Mouse (Mus musculus): ENCODE measurements around the gene Ano8. TPM values are rescaled to one million over a fixed set of nuclear protein-coding genes. Genes with fewer than 3 reads are reported as not detected.

The Ano8 gene
- polyA plus RNA-seq, 1 experiment from 2014 or later = 0.26 TPM

DNA sequence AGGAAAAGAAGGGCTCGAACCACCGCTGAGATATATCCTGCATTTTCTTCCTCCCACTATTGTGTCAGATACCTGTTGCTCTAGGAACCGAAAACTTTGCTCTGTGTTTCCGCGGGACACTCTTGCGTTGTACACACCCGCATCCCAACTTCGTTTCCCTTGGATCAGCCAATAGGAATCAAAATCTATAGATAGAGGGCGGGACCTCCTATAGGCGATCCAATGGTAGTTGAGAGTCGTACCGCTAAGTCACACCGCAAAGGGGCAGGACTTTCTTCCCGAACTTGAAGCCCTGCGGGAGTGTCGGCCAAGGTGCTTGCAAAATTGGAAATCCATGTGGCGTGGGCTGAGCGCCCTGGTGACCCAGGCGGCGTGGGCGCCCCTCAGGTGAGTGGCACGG, 2.7 kb upstream of the Ano8 start:
- H3K9me3 ChIP-seq (replicated peaks; ENCODE audit: control insufficient read depth, low read length) = no peaks in the 10 kb centered on the region
- under 1% methylated on average over 22 of the region's 22 CpGs for WGBS
- H3K27me3 ChIP-seq (ENCODE audit: control insufficient read depth, insufficient read depth, low read length) = no peaks in the 10 kb centered on the region
- peak overlapping the region; percentile 100 for H3K4me2 ChIP-seq (ENCODE audit: low read depth, low read length)
- H3K36me3 ChIP-seq (ENCODE audit: control insufficient read depth, insufficient read depth, low read length) = peaks cover 13% of the 10 kb centered on the region; the same call in 1 of the 2 replicates
- peak overlapping the region; percentile 95 for H3K4me3 ChIP-seq (replicated peaks; ENCODE audit: low read length)
- ATAC-seq (ENCODE audit: insufficient read depth, low FRiP score) = peak; percentile 91
- H3K27ac ChIP-seq (ENCODE audit: low read length) = peak overlapping the region; percentile 94
- H3K4me1 ChIP-seq (ENCODE audit: control insufficient read depth, insufficient read depth, low read length) = peaks cover 24% of the 10 kb centered on the region
- peak overlapping the region; percentile 89 for H3K9ac ChIP-seq (ENCODE audit: low read length)

DNA sequence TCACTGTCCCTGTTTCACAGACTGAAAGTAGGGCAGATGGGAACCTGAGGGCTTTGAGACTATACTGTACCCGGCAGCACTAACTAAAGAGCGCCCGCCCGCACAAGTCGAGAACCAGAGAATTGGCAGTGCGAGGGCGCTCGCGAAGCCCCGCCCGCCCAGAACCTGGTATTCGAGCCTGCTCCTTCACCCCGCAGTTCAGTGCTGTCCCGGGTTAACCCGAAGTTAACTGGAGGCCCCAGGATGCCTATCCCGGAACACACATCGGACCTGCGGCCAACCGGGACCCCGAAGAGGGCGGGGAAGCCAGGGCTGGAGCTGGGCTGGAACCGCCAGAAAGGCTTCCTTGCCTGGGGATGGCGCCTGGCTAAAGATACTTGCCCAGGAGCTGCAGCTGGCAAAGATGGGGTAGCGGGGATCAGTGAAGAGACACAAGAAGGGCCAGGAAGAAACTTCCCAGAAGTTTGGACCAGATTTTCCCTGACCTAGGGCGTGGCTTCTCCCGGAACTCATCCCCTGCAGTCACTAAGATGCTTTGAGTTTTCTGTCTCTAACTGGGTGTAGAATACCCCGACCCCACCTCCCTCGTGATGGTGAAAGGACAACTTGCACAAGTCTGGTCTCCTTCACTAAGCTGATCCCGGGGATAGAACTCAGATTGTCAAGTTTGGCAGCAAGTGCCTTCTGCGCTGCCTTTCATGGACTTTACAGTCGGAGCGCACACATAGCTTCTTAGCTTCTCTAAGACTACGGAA, 2.1 kb upstream of the Ano8 start, which contains the start of gene Gtpbp3:
Gene Gtpbp3, plus strand, starts transcription at position 413 of the 755 bp plus-strand sequence.
- Histone ChIP-seq H3K9ac (ENCODE audit: low read length) (peak within 1 kb of the TSS; percentile 89), H3K4me3 (replicated peaks; ENCODE audit: low read length) (peak within 1 kb of the TSS; percentile 95), H3K27ac (ENCODE audit: low read length) (peak within 1 kb of the TSS; percentile 94), H3K9me3 (replicated peaks; ENCODE audit: control insufficient read depth, low read length) (no peaks in the 10 kb centered on the region), H3K4me2 (ENCODE audit: low read depth, low read length) (peak within 1 kb of the TSS; percentile 100), H3K4me1 (ENCODE audit: control insufficient read depth, insufficient read depth, low read length) (peaks cover 24% of the 10 kb centered on the region), H3K36me3 (ENCODE audit: control insufficient read depth, insufficient read depth, low read length) (peaks cover 13% of the 10 kb centered on the region; the same call in 1 of the 2 replicates), H3K27me3 (ENCODE audit: control insufficient read depth, insufficient read depth, low read length) (no peaks in the 10 kb centered on the region)
- peak; percentile 56; the same call in 1 of the 2 replicates for ATAC-seq (ENCODE audit: insufficient read depth, low FRiP score)
- WGBS = under 1% methylated on average over 33 of the region's 33 CpGs

DNA sequence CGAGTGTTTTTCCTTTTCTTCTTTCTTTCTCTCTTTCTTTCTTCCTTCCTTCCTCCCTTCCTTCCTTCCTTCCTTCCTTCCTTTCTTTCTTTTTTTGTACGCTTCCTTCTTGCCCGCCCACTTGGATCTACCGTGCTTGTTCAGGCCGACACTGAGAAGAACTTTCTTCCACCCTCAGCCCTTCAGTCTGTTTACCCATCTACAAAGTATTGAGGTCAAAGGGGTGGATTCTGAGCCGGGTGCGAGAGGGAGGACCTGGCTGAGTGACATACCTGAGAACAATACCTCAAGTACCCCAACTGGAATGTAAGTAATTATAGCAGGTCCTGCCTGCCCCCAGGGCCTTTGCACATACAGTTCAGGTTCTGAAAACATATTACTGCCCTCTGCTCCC, 370 bp upstream of the Ano8 start:
- Histone ChIP-seq H3K9ac (ENCODE audit: low read length) (peak overlapping the region; percentile 36; the same call in 1 of the 2 replicates), H3K4me1 (ENCODE audit: control insufficient read depth, insufficient read depth, low read length) (peaks cover 24% of the 10 kb centered on the region)
- ATAC-seq (ENCODE audit: insufficient read depth, low FRiP score) = no peak

DNA sequence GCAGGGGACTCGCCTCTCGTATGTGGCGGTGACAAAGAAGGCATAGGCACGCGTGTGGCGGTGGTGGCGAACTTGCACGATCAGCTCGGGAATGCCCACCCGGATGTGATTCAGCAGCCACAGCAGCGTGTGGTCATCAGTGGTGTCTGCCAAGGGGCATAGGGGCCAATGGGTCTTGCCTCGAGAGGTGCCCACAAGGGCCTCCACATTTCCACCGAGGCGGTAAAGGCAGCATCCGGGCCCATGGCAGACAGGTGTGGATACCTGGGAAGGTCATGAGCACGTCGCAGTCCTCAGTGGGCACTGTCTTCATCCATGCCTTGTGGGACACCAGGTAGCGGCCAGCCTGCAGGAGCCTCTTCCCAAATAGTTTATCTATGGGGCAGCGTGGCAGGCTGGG, 1.0 kb downstream of the Ano8 start:
- 96% methylated on average over 19 of the region's 19 CpGs for WGBS
- no peak overlapping the region for H3K27ac ChIP-seq (ENCODE audit: low read length)
- no peak for ATAC-seq (ENCODE audit: insufficient read depth, low FRiP score)
- no peak overlapping the region for H3K4me3 ChIP-seq (replicated peaks; ENCODE audit: low read length)
- no peaks in the 10 kb centered on the region for H3K9me3 ChIP-seq (replicated peaks; ENCODE audit: control insufficient read depth, low read length)
- H3K27me3 ChIP-seq (ENCODE audit: control insufficient read depth, insufficient read depth, low read length) = no peaks in the 10 kb centered on the region
- peak overlapping the region; percentile 89; the same call in 1 of the 2 replicates for H3K4me2 ChIP-seq (ENCODE audit: low read depth, low read length)
- H3K36me3 ChIP-seq (ENCODE audit: control insufficient read depth, insufficient read depth, low read length) = no peaks in the 10 kb centered on the region
- H3K9ac ChIP-seq (ENCODE audit: low read length) = 0 out of 2 replicates have a peak overlapping the region, but pooled peaks have one; percentile 92
- peaks cover 22% of the 10 kb centered on the region for H3K4me1 ChIP-seq (ENCODE audit: control insufficient read depth, insufficient read depth, low read length)

More for the DNA sequence above, 370 bp upstream of the Ano8 start:
- H3K9me3 ChIP-seq (replicated peaks; ENCODE audit: control insufficient read depth, low read length) = no peaks in the 10 kb centered on the region
- peak overlapping the region; percentile 83 for H3K4me3 ChIP-seq (replicated peaks; ENCODE audit: low read length)
- WGBS = 6% methylated on average over 7 of the region's 7 CpGs
- H3K27me3 ChIP-seq (ENCODE audit: control insufficient read depth, insufficient read depth, low read length) = no peaks in the 10 kb centered on the region
- H3K4me2 ChIP-seq (ENCODE audit: low read depth, low read length) = peak overlapping the region; percentile 89
- H3K27ac ChIP-seq (ENCODE audit: low read length) = 0 out of 2 replicates have a peak overlapping the region, but pooled peaks have one; percentile 29
- H3K36me3 ChIP-seq (ENCODE audit: control insufficient read depth, insufficient read depth, low read length) = peaks cover 4% of the 10 kb centered on the region; the same call in 1 of the 2 replicates

DNA sequence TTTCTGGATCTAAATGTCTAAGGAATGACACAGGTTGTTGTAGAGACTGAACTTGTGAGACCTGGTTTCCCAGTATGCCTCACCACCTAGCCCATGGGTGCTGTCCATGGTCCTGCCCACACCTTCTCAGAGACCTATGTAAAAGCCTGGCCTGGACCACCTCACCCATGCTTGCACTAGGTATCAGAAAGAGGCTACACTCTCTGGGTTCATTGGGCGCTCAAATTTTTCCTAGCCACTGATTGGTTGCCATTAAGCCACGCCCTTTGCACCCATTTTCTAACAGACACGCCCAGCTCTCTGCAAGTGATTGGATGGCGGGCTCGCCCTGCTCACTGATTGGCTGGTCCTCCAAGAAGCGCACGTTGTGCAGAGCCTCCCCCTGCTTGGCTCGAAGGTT, 1.8 kb downstream of the Ano8 start:
- Histone ChIP-seq H3K4me3 (replicated peaks; ENCODE audit: low read length) (no peak overlapping the region), H3K4me2 (ENCODE audit: low read depth, low read length) (no peak overlapping the region), H3K4me1 (ENCODE audit: control insufficient read depth, insufficient read depth, low read length) (peaks cover 14% of the 10 kb centered on the region), H3K9me3 (replicated peaks; ENCODE audit: control insufficient read depth, low read length) (no peaks in the 10 kb centered on the region), H3K36me3 (ENCODE audit: control insufficient read depth, insufficient read depth, low read length) (no peaks in the 10 kb centered on the region), H3K9ac (ENCODE audit: low read length) (no peak overlapping the region), H3K27me3 (ENCODE audit: control insufficient read depth, insufficient read depth, low read length) (no peaks in the 10 kb centered on the region), H3K27ac (ENCODE audit: low read length) (no peak overlapping the region)
- 50% methylated on average over 8 of the region's 8 CpGs for WGBS
- no peak for ATAC-seq (ENCODE audit: insufficient read depth, low FRiP score)

DNA sequence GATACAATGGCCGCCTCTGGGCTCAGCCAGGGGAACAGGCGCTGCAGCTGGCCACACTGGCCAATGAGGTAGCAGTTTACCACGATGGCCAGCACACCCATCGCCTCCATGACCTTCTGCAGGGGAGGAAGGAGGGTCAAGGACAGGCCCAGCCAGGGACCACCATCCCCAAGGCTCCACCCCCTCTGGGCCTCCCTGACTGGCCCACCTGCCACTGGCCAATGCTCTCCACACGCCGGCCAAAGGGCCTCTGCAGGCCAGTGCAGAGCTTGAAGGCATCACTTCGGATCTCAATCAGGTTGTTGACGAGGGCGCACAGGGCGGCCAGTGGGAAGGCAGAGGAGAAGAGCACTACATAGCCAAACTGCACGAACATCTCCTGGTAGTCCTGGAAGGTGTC, 6.8 kb downstream of the Ano8 start:
- Histone ChIP-seq H3K9ac (ENCODE audit: low read length) (no peak overlapping the region), H3K4me2 (ENCODE audit: low read depth, low read length) (no peak overlapping the region), H3K9me3 (replicated peaks; ENCODE audit: control insufficient read depth, low read length) (no peaks in the 10 kb centered on the region), H3K27ac (ENCODE audit: low read length) (no peak overlapping the region), H3K4me1 (ENCODE audit: control insufficient read depth, insufficient read depth, low read length) (peaks cover 4% of the 10 kb centered on the region), H3K27me3 (ENCODE audit: control insufficient read depth, insufficient read depth, low read length) (no peaks in the 10 kb centered on the region), H3K36me3 (ENCODE audit: control insufficient read depth, insufficient read depth, low read length) (no peaks in the 10 kb centered on the region), H3K4me3 (replicated peaks; ENCODE audit: low read length) (no peak overlapping the region)
- ATAC-seq (ENCODE audit: insufficient read depth, low FRiP score) = no peak
- 86% methylated on average over 11 of the region's 11 CpGs for WGBS

DNA sequence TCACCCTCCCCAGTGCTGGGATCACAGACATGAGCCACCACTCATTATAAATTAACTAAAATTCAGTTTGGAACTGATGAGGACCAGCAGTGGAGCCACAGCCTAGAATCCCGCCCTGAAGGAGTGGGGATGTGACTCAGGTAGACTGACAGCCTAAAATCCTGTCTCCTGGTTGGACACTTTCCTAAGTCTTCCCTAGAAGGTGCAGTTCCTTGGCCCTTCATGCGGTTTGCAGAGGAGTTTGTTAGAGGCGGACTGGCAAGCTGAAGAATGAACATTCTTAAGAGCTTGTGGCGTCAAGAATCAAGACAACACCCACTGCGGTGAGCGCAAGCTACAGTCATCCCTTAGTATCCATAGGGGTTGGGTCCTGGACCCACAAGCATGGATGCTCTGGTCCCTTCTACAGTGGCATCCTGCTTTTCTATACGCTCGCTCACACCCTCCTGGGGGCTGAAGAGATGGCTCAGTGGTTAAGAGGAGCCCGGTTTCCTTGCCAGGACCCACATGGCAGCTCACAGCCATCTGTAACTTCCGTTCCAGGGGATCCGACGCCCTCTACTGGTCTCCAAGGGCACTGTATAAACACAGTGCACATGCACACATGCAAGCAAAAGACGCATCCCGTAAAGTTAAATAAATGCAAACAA, 8.4 kb downstream of the Ano8 start:
- no peaks in the 10 kb centered on the region for H3K36me3 ChIP-seq (ENCODE audit: control insufficient read depth, insufficient read depth, low read length)
- 55% methylated on average over 14 of the region's 14 CpGs for WGBS

DNA sequence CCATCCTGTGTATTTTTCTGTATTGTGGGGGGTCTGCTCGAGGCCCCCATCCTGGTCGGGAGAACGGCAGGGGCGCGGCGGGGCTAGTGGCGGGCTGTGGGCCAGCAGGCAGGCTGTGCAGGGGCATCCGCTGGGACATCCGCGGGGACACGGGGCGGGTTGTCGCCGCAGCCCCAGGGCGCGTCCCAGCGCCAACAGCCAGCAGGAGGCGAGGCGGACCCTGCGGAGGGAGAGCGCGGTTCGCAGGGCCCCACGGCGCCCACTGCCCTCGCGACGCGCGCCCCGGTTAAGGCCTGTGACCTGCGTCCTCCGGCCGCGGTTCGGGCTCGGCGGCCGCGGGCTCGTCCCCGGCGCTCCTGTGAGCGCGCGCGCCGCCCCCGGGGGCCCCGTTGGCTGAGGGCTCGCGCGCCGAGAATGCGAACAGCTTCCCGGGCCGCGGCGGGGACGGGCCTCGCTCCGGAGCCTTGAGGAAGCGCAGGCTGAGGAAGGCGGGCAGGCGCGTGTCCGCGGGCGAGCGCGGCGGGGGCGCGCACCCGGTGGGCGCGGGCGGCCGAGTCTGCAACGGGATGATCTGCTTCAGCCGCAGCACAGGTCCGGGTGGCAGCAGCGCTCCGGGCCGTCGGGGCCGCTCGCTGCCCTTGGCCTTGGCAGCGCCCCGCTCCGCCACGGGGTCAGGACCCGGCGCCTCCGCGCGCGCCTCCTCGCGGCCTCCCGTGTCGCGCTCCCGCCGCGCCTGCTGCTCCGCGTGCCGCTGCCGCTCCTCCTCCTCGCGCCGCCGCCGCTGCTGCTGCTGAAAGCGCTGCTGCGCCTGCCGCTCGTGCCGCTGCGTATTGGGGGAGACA, 9.4 kb downstream of the Ano8 start:
- Histone ChIP-seq H3K27ac (ENCODE audit: low read length) (peak overlapping the region; percentile 77), H3K4me1 (ENCODE audit: control insufficient read depth, insufficient read depth, low read length) (peaks cover 4% of the 10 kb centered on the region), H3K9ac (ENCODE audit: low read length) (peak overlapping the region; percentile 84), H3K36me3 (ENCODE audit: control insufficient read depth, insufficient read depth, low read length) (no peaks in the 10 kb centered on the region), H3K9me3 (replicated peaks; ENCODE audit: control insufficient read depth, low read length) (no peaks in the 10 kb centered on the region), H3K4me2 (ENCODE audit: low read depth, low read length) (peak overlapping the region; percentile 83), H3K4me3 (replicated peaks; ENCODE audit: low read length) (peak overlapping the region; percentile 62), H3K27me3 (ENCODE audit: control insufficient read depth, insufficient read depth, low read length) (no peaks in the 10 kb centered on the region)
- ATAC-seq (ENCODE audit: insufficient read depth, low FRiP score) = peak; percentile 82
- WGBS = under 1% methylated on average over 115 of the region's 121 CpGs

More for the DNA sequence above, 8.4 kb downstream of the Ano8 start:
- no peak overlapping the region for H3K27ac ChIP-seq (ENCODE audit: low read length)
- peaks cover 4% of the 10 kb centered on the region for H3K4me1 ChIP-seq (ENCODE audit: control insufficient read depth, insufficient read depth, low read length)
- H3K4me2 ChIP-seq (ENCODE audit: low read depth, low read length) = peak overlapping the region; percentile 83
- peak overlapping the region; percentile 62 for H3K4me3 ChIP-seq (replicated peaks; ENCODE audit: low read length)
- no peak for ATAC-seq (ENCODE audit: insufficient read depth, low FRiP score)
- peak overlapping the region; percentile 84 for H3K9ac ChIP-seq (ENCODE audit: low read length)
- no peaks in the 10 kb centered on the region for H3K27me3 ChIP-seq (ENCODE audit: control insufficient read depth, insufficient read depth, low read length)
- H3K9me3 ChIP-seq (replicated peaks; ENCODE audit: control insufficient read depth, low read length) = no peaks in the 10 kb centered on the region

Measured in stomach, embryonic 16.5 days (tissue).